Mouse (Mus musculus): ENCODE results near the gene Gm42688. TPM values are rescaled to one million over a fixed set of nuclear protein-coding genes. Genes with fewer than 3 reads are reported as not detected.

The Gm42688 gene
- polyA plus RNA-seq, 1 experiment: 9.9 TPM

DNA sequence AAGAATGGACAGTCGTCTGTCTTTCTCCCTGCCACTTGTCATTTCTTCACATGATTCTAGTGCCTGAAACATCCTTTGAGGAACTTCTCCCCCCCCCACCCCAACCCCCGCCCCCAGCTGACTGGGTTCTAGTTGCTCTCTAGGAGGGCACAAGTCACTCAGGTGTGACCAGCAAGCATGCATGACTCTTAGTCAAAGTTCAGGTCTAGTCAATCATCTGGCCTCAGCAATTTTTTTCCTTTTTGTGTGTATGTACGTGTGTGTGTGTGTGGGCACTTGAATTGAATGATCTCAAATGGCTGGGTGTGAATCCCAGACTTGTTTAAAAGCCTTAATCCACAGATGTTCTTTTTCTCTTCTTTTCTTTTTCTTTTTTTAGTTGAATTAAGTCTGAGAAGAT, 32.8 kb downstream of the Gm42688 start:
- no peak overlapping the region for H3K4me3 ChIP-seq (replicated peaks; ENCODE audit: insufficient read depth, low read depth, low read length)
- DNase-seq: no peak
- TF ChIP-seq POLR2A (IDR thresholded peaks at IDR 0.05; ENCODE audit: borderline replicate concordance, insufficient read depth, low read length) (no peak), CTCF (IDR thresholded peaks at IDR 0.05; ENCODE audit: borderline replicate concordance, insufficient read depth, low read depth, low read length) (no peak)
- H3K4me1 ChIP-seq (ENCODE audit: control insufficient read depth, insufficient read depth, low read length): no peaks in the 10 kb centered on the region
- H3K27ac ChIP-seq (ENCODE audit: insufficient read depth, low read length): no peak overlapping the region
- 58% methylated on average over 3 of the region's 3 CpGs for WGBS
- H3K27me3 ChIP-seq (ENCODE audit: control insufficient read depth, insufficient read depth, low read length): no peaks in the 10 kb centered on the region; the same call in 1 of the 2 replicates

DNA sequence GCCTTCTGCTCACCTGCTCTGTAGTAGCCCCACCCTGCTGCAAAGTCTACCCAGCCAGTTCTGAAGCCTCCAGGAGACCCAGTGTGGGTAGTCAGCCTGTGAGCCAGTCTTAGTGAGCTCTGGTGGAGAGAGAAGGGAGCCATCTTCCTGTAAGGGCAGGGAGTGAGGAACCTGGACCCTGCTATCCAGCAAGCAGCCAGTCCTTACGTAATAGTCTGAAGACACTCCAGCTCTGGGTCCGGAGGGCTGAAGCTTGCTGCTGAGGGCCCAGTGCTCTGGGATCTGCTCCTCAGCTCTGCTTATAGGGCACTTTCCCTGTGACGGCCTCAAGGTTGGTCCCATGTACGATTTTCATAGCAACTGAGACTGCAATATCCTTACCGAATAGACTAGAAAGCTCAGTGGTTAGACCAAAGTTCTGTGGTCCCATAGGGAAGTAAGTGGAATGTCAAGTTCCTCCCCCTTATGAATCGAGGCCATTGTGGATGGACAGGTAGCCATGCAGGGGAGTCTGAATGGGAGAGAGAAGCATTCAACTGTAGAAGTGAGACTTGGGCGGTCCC, 33.6 kb downstream of the Gm42688 start, which contains the start of gene Rtkn:
TSS of gene Rtkn (plus strand) at position 513 of the 563 bp plus-strand sequence.
- no peak within 1 kb of the TSS for H3K4me3 ChIP-seq (replicated peaks; ENCODE audit: insufficient read depth, low read depth, low read length)
- H3K27ac ChIP-seq (ENCODE audit: insufficient read depth, low read length): 0 out of 2 replicates have a peak within 1 kb of the TSS, but pooled peaks have one; percentile 55
- 68% methylated on average over 7 of the region's 7 CpGs for WGBS
- no peaks in the 10 kb centered on the region for H3K4me1 ChIP-seq (ENCODE audit: control insufficient read depth, insufficient read depth, low read length)
- TF ChIP-seq CTCF (IDR thresholded peaks at IDR 0.05; ENCODE audit: borderline replicate concordance, insufficient read depth, low read depth, low read length) (no peak), POLR2A (IDR thresholded peaks at IDR 0.05; ENCODE audit: borderline replicate concordance, insufficient read depth, low read length) (no peak)
- DNase-seq: no peak
- no peaks in the 10 kb centered on the region; the same call in 1 of the 2 replicates for H3K27me3 ChIP-seq (ENCODE audit: control insufficient read depth, insufficient read depth, low read length)

DNA sequence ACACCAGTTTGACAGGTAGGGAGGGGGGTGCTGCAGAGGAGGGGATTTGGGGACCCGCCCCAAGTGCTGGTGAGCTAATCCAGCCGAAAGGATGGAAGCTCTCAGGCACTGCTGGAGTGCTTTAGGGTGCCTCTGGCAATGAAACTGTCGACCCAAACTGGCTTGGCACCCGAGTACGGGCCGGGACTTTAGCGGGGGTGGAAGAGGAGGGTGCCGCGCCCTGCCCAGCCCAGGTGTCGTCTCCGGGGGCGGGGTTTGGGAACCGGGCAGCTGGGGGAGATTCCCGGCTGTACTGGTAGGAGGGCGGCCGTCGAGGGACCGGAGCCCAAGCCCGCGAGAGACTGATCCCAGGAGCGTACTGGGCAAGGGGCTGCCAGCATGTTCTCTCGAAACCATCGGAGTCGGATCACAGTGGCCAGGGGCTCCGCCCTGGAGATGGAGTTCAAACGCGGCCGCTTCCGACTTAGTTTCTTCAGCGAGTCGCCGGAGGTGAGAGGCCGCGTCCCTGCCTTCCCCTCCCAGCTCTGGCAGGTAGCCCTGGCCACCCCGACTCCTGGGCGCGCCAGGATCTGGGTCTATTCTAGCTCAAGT, 34.2 kb downstream of the Gm42688 start:
- Histone ChIP-seq H3K4me3 (replicated peaks; ENCODE audit: insufficient read depth, low read depth, low read length) (no peak overlapping the region), H3K27ac (ENCODE audit: insufficient read depth, low read length) (no peak overlapping the region), H3K4me1 (ENCODE audit: control insufficient read depth, insufficient read depth, low read length) (no peaks in the 10 kb centered on the region), H3K27me3 (ENCODE audit: control insufficient read depth, insufficient read depth, low read length) (no peaks in the 10 kb centered on the region; the same call in 1 of the 2 replicates)
- TF ChIP-seq CTCF (IDR thresholded peaks at IDR 0.05; ENCODE audit: borderline replicate concordance, insufficient read depth, low read depth, low read length) (no peak), POLR2A (IDR thresholded peaks at IDR 0.05; ENCODE audit: borderline replicate concordance, insufficient read depth, low read length) (no peak)
- no peak for DNase-seq
- WGBS: 9% methylated on average over 37 of the region's 37 CpGs

DNA sequence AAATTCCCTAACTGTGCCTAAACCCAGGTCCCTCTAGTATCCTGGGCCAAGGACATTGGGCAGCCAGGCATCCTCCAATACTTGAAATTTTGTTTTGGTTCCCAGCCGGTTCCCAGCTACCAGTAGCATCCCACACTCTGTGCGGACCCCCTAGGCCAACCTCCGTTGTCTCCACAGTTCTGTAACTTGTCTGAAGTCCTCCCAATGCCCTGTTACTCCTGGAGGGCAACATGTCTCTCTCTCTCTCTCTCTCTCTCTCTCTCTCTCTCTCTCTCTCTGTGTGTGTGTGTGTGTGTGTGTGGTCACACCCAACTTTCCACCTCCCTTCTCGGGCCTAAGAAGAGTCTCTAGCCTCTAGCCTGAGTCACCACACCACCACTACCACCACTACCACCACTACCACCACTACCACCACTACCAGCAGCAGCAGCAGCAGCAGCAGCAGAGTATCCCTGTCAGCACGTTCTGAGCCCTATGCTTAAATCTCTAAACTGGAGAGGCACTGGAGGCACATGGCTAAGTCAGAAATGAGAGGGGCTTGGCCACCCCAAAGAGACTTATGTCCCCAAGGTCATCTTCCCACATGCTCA, 35.0 kb downstream of the Gm42688 start:
- DNase-seq: no peak

DNA sequence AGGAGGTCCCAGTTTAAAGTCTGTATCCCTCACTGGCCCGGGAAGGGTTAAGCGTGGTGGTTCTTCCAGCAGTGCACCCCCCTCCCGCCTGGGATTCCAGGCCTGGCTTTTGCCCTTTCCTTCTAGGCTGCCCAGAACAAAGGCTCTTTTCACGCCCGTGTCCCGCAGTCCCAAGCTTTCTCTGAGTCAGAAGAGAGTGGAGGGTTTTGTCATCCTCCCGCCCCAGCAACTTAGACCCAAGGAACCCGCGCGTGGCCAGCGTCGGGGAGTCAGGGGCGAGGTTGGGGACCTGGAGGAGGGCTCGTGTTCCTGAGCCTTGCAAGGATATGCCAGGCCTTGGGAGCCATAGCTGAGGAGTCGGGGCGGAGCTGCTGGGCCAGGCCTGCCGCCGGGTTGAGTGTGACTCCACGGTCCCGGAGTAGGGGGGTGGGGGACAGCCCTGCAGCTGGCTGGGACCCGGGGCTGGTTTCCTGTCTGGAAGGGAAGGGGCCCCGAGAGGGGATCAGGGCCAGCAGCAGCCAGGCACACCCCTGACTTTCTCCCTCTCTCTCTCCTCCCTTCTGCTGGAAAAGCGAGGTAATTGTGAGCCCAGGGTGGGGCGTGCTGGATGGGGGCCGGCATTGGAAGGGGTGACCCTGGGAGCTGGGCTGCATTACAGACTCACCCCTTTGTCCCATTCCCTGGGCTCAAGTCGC, 35.6 kb downstream of the Gm42688 start:
- WGBS: 14% methylated on average over 24 of the region's 26 CpGs
- Histone ChIP-seq H3K4me1 (ENCODE audit: control insufficient read depth, insufficient read depth, low read length) (no peaks in the 10 kb centered on the region), H3K27me3 (ENCODE audit: control insufficient read depth, insufficient read depth, low read length) (no peaks in the 10 kb centered on the region; the same call in 1 of the 2 replicates), H3K4me3 (replicated peaks; ENCODE audit: insufficient read depth, low read depth, low read length) (peak overlapping the region; percentile 41), H3K27ac (ENCODE audit: insufficient read depth, low read length) (peak overlapping the region; percentile 55; the same call in 1 of the 2 replicates)
- DNase-seq: no peak
- TF ChIP-seq CTCF (IDR thresholded peaks at IDR 0.05; ENCODE audit: borderline replicate concordance, insufficient read depth, low read depth, low read length): no peak
- TF ChIP-seq POLR2A (IDR thresholded peaks at IDR 0.05; ENCODE audit: borderline replicate concordance, insufficient read depth, low read length): no peak

More for the DNA sequence above, 35.0 kb downstream of the Gm42688 start:
- Histone ChIP-seq H3K27me3 (ENCODE audit: control insufficient read depth, insufficient read depth, low read length) (no peaks in the 10 kb centered on the region; the same call in 1 of the 2 replicates), H3K27ac (ENCODE audit: insufficient read depth, low read length) (peak overlapping the region; percentile 55; the same call in 1 of the 2 replicates), H3K4me1 (ENCODE audit: control insufficient read depth, insufficient read depth, low read length) (no peaks in the 10 kb centered on the region), H3K4me3 (replicated peaks; ENCODE audit: insufficient read depth, low read depth, low read length) (peak overlapping the region; percentile 28)
- TF ChIP-seq CTCF (IDR thresholded peaks at IDR 0.05; ENCODE audit: borderline replicate concordance, insufficient read depth, low read depth, low read length): no peak
- TF ChIP-seq POLR2A (IDR thresholded peaks at IDR 0.05; ENCODE audit: borderline replicate concordance, insufficient read depth, low read length): no peak
- WGBS: 48% methylated on average over 5 of the region's 5 CpGs

DNA sequence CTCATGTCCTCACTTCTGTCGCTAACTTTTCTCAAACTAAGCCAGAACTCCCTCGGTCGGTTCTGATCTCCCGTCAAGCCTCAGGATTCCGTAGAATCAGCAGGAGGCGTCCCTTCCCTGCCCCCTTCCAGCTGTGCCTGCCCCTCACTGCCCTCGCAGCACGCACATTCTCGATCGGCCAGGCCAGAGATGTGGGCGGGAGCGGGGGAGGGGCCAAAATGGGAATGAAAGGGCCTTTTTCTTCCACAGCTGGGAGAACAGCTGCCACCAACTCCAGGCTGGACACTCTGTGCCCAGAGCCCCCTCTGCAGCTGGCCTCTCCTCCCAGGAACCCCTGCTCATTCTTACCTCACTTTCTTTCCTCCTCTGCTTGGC, 36.1 kb downstream of the Gm42688 start:
- Histone ChIP-seq H3K27me3 (ENCODE audit: control insufficient read depth, insufficient read depth, low read length) (no peaks in the 10 kb centered on the region; the same call in 1 of the 2 replicates), H3K4me1 (ENCODE audit: control insufficient read depth, insufficient read depth, low read length) (no peaks in the 10 kb centered on the region), H3K4me3 (replicated peaks; ENCODE audit: insufficient read depth, low read depth, low read length) (peak overlapping the region; percentile 41), H3K27ac (ENCODE audit: insufficient read depth, low read length) (peak overlapping the region; percentile 51; the same call in 1 of the 2 replicates)
- TF ChIP-seq CTCF (IDR thresholded peaks at IDR 0.05; ENCODE audit: borderline replicate concordance, insufficient read depth, low read depth, low read length) (no peak), POLR2A (IDR thresholded peaks at IDR 0.05; ENCODE audit: borderline replicate concordance, insufficient read depth, low read length) (no peak)
- 4% methylated on average over 12 of the region's 12 CpGs for WGBS
- peak in 1 of 2 experiments; percentile 58 for DNase-seq

DNA sequence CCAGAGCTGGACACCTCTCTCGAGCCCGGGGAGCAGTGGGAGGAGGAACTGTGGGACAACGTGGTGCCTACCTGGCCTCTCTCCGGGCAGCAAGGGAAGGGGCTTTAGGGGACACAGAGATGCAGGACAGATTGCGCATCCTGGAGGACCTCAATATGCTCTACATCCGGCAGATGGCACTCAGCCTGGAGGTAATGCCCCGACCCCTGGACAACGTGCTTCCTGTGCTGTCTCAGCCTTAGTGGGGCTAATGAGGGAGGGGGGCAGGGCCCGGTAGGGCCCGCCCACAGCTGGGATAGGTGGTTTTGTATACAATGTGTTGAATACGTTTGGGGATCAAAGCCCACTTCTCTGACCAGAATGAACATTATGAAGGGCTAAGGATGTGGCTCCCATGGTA, 36.6 kb downstream of the Gm42688 start:
- Histone ChIP-seq H3K27ac (ENCODE audit: insufficient read depth, low read length) (peak overlapping the region; percentile 72; the same call in 1 of the 2 replicates), H3K27me3 (ENCODE audit: control insufficient read depth, insufficient read depth, low read length) (no peaks in the 10 kb centered on the region; the same call in 1 of the 2 replicates), H3K4me1 (ENCODE audit: control insufficient read depth, insufficient read depth, low read length) (no peaks in the 10 kb centered on the region), H3K4me3 (replicated peaks; ENCODE audit: insufficient read depth, low read depth, low read length) (peak overlapping the region; percentile 20)
- DNase-seq: no peak
- TF ChIP-seq POLR2A (IDR thresholded peaks at IDR 0.05; ENCODE audit: borderline replicate concordance, insufficient read depth, low read length) (no peak), CTCF (IDR thresholded peaks at IDR 0.05; ENCODE audit: borderline replicate concordance, insufficient read depth, low read depth, low read length) (no peak)
- WGBS: 7% methylated on average over 11 of the region's 11 CpGs

All from cerebellum, adult 2 months (tissue).